ENCODE assay signal across 11 mouse cellular contexts in genomic region chr11:97566551-97566950, GRCm38 (mm10). TPM values are rescaled to one million over a fixed set of nuclear protein-coding genes. Genes with fewer than 3 reads are reported as not detected.
DNase-seq lines count a peak whose midpoint lies in the region; ATAC-seq and TF ChIP-seq lines count a peak whose summit lies in the region.
"Had no signal": no experiment of that assay in that cellular context is flagged by ENCODE, and none has a peak within 500 bp of the region (broad histone marks: within the 10 kb centered on the region; RNA-seq: fewer than 3 reads in every experiment).

No protein-coding gene starts in this region.

- TF ChIP-seq EP300 in stomach, postnatal 0 days (optimal IDR thresholded peaks at IDR 0.05): no peak

- no peak for DNase-seq in forebrain, embryonic 11.5 days (ENCODE audit: low spot score)
- no peak for DNase-seq in neural tube, embryonic 10.5 days (ENCODE audit: extremely low spot score, low spot score)
- DNase-seq in limb, embryonic 11.5 days (ENCODE audit: low spot score): no peak
- no peak for DNase-seq in stomach, postnatal 0 days (ENCODE audit: low spot score)
- no peak for DNase-seq in thymus, postnatal 0 days (ENCODE audit: low spot score)
- no peak for DNase-seq in layer of hippocampus, postnatal 14 days (ENCODE audit: low spot score in 2 of 2)
- DNase-seq: gastrocnemius, postnatal 14 days; heart, postnatal 4 days; right cerebral cortex, adult 18-20 months had no signal

- ATAC-seq in forebrain, embryonic 11.5 days (replicated peaks; ENCODE audit: low FRiP score): no peak
- ATAC-seq in forebrain, embryonic 15.5 days (replicated peaks): no peak
- ATAC-seq in neural tube, embryonic 13.5 days (ENCODE audit: low read depth): no peak
- no peak for ATAC-seq in limb, embryonic 11.5 days (ENCODE audit: insufficient number of reproducible peaks, low FRiP score, low TSS enrichment, low read depth)
- ATAC-seq in stomach, postnatal 0 days (ENCODE audit: low FRiP score, low TSS enrichment): no peak

- peaks cover 64% of the 10 kb centered on the region for H3K4me1 ChIP-seq in forebrain, embryonic 11.5 days (replicated peaks; ENCODE audit: control insufficient read depth, insufficient read depth, low read length)
- H3K4me1 ChIP-seq in forebrain, embryonic 15.5 days: peaks cover 88% of the 10 kb centered on the region
- peaks cover 95% of the 10 kb centered on the region for H3K4me1 ChIP-seq in neural tube, embryonic 13.5 days (replicated peaks)
- H3K4me1 ChIP-seq in limb, embryonic 11.5 days (ENCODE audit: control insufficient read depth, insufficient read depth, low read length): peaks cover 16% of the 10 kb centered on the region; the same call in 1 of the 2 replicates
- no peaks in the 10 kb centered on the region for H3K4me1 ChIP-seq in stomach, postnatal 0 days (replicated peaks; ENCODE audit: control insufficient read depth, insufficient read depth)

- H3K4me3 ChIP-seq in forebrain, embryonic 11.5 days (ENCODE audit: low read depth, low read length): no peak overlapping the region
- no peak overlapping the region for H3K4me3 ChIP-seq in forebrain, embryonic 15.5 days
- H3K4me3 ChIP-seq in neural tube, embryonic 13.5 days: no peak overlapping the region
- H3K4me3 ChIP-seq in limb, embryonic 11.5 days (ENCODE audit: low read depth, low read length): no peak overlapping the region
- no peak overlapping the region for H3K4me3 ChIP-seq in stomach, postnatal 0 days (ENCODE audit: low read depth, low read length)

- H3K4me2 ChIP-seq in forebrain, embryonic 11.5 days (ENCODE audit: low read depth, low read length, severe bottlenecking): peak overlapping the region; percentile 27; the same call in 1 of the 2 replicates
- no peak overlapping the region for H3K4me2 ChIP-seq in forebrain, embryonic 15.5 days (replicated peaks)
- H3K4me2 ChIP-seq in neural tube, embryonic 13.5 days: no peak overlapping the region
- H3K4me2 ChIP-seq in limb, embryonic 11.5 days (ENCODE audit: low read depth, severe bottlenecking): peak overlapping the region; percentile 20
- H3K4me2 ChIP-seq in stomach, postnatal 0 days (replicated peaks; ENCODE audit: low read depth): no peak overlapping the region

- H3K9ac ChIP-seq in forebrain, embryonic 11.5 days (ENCODE audit: low read length): no peak overlapping the region
- H3K9ac ChIP-seq in forebrain, embryonic 15.5 days (replicated peaks): no peak overlapping the region
- peak overlapping the region; percentile 13; the same call in 1 of the 2 replicates for H3K9ac ChIP-seq in neural tube, embryonic 13.5 days
- no peak overlapping the region for H3K9ac ChIP-seq in limb, embryonic 11.5 days (ENCODE audit: low read length)
- H3K9ac ChIP-seq in stomach, postnatal 0 days (ENCODE audit: low read length): no peak overlapping the region

- H3K36me3 ChIP-seq in forebrain, embryonic 11.5 days (ENCODE audit: control insufficient read depth, insufficient read depth, low read length): no peaks in the 10 kb centered on the region
- H3K36me3 ChIP-seq in forebrain, embryonic 15.5 days: no peaks in the 10 kb centered on the region
- H3K36me3 ChIP-seq in neural tube, embryonic 13.5 days: no peaks in the 10 kb centered on the region
- no peaks in the 10 kb centered on the region for H3K36me3 ChIP-seq in limb, embryonic 11.5 days (ENCODE audit: control insufficient read depth, insufficient read depth, low read length)
- no peaks in the 10 kb centered on the region for H3K36me3 ChIP-seq in stomach, postnatal 0 days (ENCODE audit: control insufficient read depth, insufficient read depth, low read length)

- TF ChIP-seq CTCF in stomach, postnatal 0 days (IDR thresholded peaks at IDR 0.05; ENCODE audit: low read depth): no peak

- no peaks in the 10 kb centered on the region for H3K9me3 ChIP-seq in forebrain, embryonic 11.5 days (ENCODE audit: control insufficient read depth, low read length)
- no peaks in the 10 kb centered on the region for H3K9me3 ChIP-seq in forebrain, embryonic 15.5 days
- no peaks in the 10 kb centered on the region for H3K9me3 ChIP-seq in neural tube, embryonic 13.5 days
- H3K9me3 ChIP-seq in limb, embryonic 11.5 days (ENCODE audit: control insufficient read depth, low read length): no peaks in the 10 kb centered on the region
- H3K9me3 ChIP-seq in stomach, postnatal 0 days (ENCODE audit: control insufficient read depth, low read length): no peaks in the 10 kb centered on the region

- H3K27me3 ChIP-seq in forebrain, embryonic 11.5 days (ENCODE audit: control insufficient read depth, insufficient read depth, low read length): peaks cover 2% of the 10 kb centered on the region; the same call in 1 of the 2 replicates
- H3K27me3 ChIP-seq in forebrain, embryonic 15.5 days: no peaks in the 10 kb centered on the region
- peaks cover 25% of the 10 kb centered on the region for H3K27me3 ChIP-seq in neural tube, embryonic 13.5 days
- H3K27me3 ChIP-seq in limb, embryonic 11.5 days (ENCODE audit: control insufficient read depth, insufficient read depth, low read length): peaks cover 49% of the 10 kb centered on the region
- peaks cover 5% of the 10 kb centered on the region; the same call in 1 of the 2 replicates for H3K27me3 ChIP-seq in stomach, postnatal 0 days (ENCODE audit: control insufficient read depth, insufficient read depth, low read length)

- H3K27ac ChIP-seq in forebrain, embryonic 11.5 days (ENCODE audit: low read depth, low read length): no peak overlapping the region
- no peak overlapping the region for H3K27ac ChIP-seq in forebrain, embryonic 15.5 days (replicated peaks)
- no peak overlapping the region for H3K27ac ChIP-seq in neural tube, embryonic 13.5 days (replicated peaks)
- no peak overlapping the region for H3K27ac ChIP-seq in limb, embryonic 11.5 days (replicated peaks; ENCODE audit: low read depth, low read length)
- no peak overlapping the region for H3K27ac ChIP-seq in stomach, postnatal 0 days (replicated peaks)

- WGBS in forebrain, embryonic 11.5 days: 1% methylated on average over 13 of the region's 13 CpGs
- 18% methylated on average over 13 of the region's 13 CpGs for WGBS in forebrain, embryonic 15.5 days
- WGBS in neural tube, embryonic 13.5 days: 8% methylated on average over 13 of the region's 13 CpGs
- 2% methylated on average over 13 of the region's 13 CpGs for WGBS in limb, embryonic 11.5 days
- 10% methylated on average over 13 of the region's 13 CpGs for WGBS in stomach, postnatal 0 days

RNA-seq across cellular contexts. Expression of gene Srcin1, which starts 9.4 kb away (rescaled TPM):
- polyA plus RNA-seq in forebrain, embryonic 11.5 days (2014; fragmentation: Nextera tagmentation; extraction: Ambion mirVana): 3.2 and 3.7 TPM in 2 replicates
- 10.8 and 11.6 TPM in 2 replicates for polyA plus RNA-seq in forebrain, embryonic 15.5 days (2015; fragmentation: Nextera tagmentation; extraction: Ambion mirVana)
- 5.7 and 7.0 TPM in 2 replicates for polyA plus RNA-seq in neural tube, embryonic 13.5 days (2015; fragmentation: Nextera tagmentation; extraction: Ambion mirVana)
- polyA plus RNA-seq in limb, embryonic 11.5 days (2014; fragmentation: Nextera tagmentation; extraction: Ambion mirVana): 0.28 and 0.34 TPM in 2 replicates
- 0.49 and 0.50 TPM in 2 replicates for polyA plus RNA-seq in stomach, postnatal 0 days (2015; fragmentation: Nextera tagmentation; extraction: Ambion mirVana)
- 0.05 and 0.06 TPM in 2 replicates for polyA plus RNA-seq in thymus, postnatal 0 days (2015; fragmentation: Nextera tagmentation; extraction: Ambion mirVana)
- 100 to 1,000 TPM; 309 to 331 TPM for total RNA-seq in layer of hippocampus, postnatal 14 days (2021)

Comparison
In these comparisons a context has a peak if more than half of its experiments do, and no peak if none do; other contexts are left out.
1. H3K4me2 ChIP-seq: peak in forebrain, embryonic 11.5 days (single experiment) and limb, embryonic 11.5 days (single experiment); none in forebrain, embryonic 15.5 days (single experiment), neural tube, embryonic 13.5 days (single experiment) and stomach, postnatal 0 days (single experiment).